Mouse (Mus musculus) hindbrain, embryonic 15.5 days (tissue): ENCODE data around the gene Mrps10. TPM values are rescaled to one million over a fixed set of nuclear protein-coding genes. Genes with fewer than 3 reads are reported as not detected.
"Not testable (repeated sequence)": the region's sequence is repeated elsewhere in the genome, so short reads cannot be mapped to it uniquely, and the experiment has no call there.

ENCODE experiments used
- ATAC-seq: fragments of 200-750 bp; cut with Nextera tagmentation; 2 replicates; pipeline ENCODE4 v1.8.0; 2017; ENCODE audit warnings: low read depth, moderate number of reproducible peaks, moderate TSS enrichment; ENCODE audit not compliant: low FRiP score
- H3K27ac ChIP-seq: fragments of 300-500 bp; sonication (generic); replicated peaks from 2 replicates; pipeline ENCODE4 v1.5.1; 2015; ENCODE audit warnings: mild to moderate bottlenecking, inconsistent platforms
- H3K27me3 ChIP-seq: fragments of 300-500 bp; sonication (generic); 2 replicates; pipeline ENCODE4 v1.6.1; 2015; ENCODE audit warnings: control low read depth, inconsistent platforms
- H3K36me3 ChIP-seq: fragments of 300-500 bp; sonication (generic); 2 replicates; pipeline ENCODE4 v1.6.1; 2015; ENCODE audit warnings: control low read depth, inconsistent platforms
- H3K4me1 ChIP-seq: fragments of 300-500 bp; sonication (generic); replicated peaks from 2 replicates; pipeline ENCODE4 v1.6.1; 2015; ENCODE audit warnings: control low read depth, inconsistent platforms
- H3K4me2 ChIP-seq: fragments of 300-500 bp; sonication (generic); 2 replicates; pipeline ENCODE4 v1.6.1; 2015; ENCODE audit warnings: moderate library complexity, mild to moderate bottlenecking, inconsistent platforms
- H3K4me3 ChIP-seq: fragments of 300-500 bp; sonication (generic); 2 replicates; pipeline ENCODE4 v1.5.1; 2015; ENCODE audit warnings: mild to moderate bottlenecking, inconsistent platforms
- H3K9ac ChIP-seq: fragments of 300-500 bp; sonication (generic); 2 replicates; pipeline ENCODE4 v1.6.1; 2015; ENCODE audit warnings: inconsistent platforms
- H3K9me3 ChIP-seq: fragments of 300-500 bp; sonication (generic); 2 replicates; pipeline ENCODE4 v1.6.1; 2016; ENCODE audit warnings: control low read depth, inconsistent platforms
- WGBS: fragments of 180-500 bp; shearing (Covaris S2); methylation state at CpG from one replicate; pipeline ENCODE4 v1.1.7; 2015; 5-methylcytosine and 5-hydroxymethylcytosine counted together
- polyA plus RNA-seq: library from polyadenylated mRNA; unstranded; fragments of >200 nt; fragmentation: Nextera tagmentation; extraction: Ambion mirVana; gene quantifications from 2 replicates; pipeline ENCODE4 v1.2.1, GENCODE M21; 2015

The Mrps10 gene
- polyA plus RNA-seq, 1 experiment from 2014 or later, result 66.4 TPM

DNA sequence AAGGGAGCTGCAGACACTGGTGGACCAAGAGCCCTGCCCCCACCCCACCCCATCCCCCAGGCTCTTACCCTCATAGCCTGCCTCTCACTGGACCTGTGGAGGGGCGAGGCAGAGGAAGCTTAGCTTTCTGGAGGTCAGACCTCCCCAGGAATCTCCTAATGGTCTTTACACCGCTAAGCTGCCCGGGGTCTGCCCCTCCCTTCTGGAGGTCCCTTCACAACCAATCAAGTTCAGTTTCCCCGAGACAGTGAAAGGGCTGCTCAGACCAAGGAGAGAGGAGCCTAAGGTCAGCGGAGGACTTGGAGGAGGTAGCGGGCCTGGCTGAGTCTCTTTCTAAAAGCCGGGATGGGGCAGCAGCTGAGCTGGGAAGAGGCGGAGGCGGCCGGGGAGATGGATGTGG lies 16.5 kb downstream of the Mrps10 start, which contains the start of gene Guca1b:
Gene Guca1b (plus strand): TSS at position 249 of the 400 bp plus-strand sequence.
- 31% methylated on average over 10 of the region's 10 CpGs for WGBS
- H3K36me3 ChIP-seq, result no peaks in the 10 kb centered on the region
- H3K4me3 ChIP-seq, result no peak within 1 kb of the TSS
- no peaks in the 10 kb centered on the region for H3K4me1 ChIP-seq
- no peak within 1 kb of the TSS for H3K27ac ChIP-seq
- H3K9ac ChIP-seq, result no peak within 1 kb of the TSS
- H3K27me3 ChIP-seq, result no peaks in the 10 kb centered on the region
- no peak for ATAC-seq
- no peak within 1 kb of the TSS for H3K4me2 ChIP-seq
- no peaks in the 10 kb centered on the region for H3K9me3 ChIP-seq

GRCm38 (mm10) chr17:47386649-47387048 lies 18.0 kb downstream of the Mrps10 start:
- no peaks in the 10 kb centered on the region for H3K36me3 ChIP-seq
- no peaks in the 10 kb centered on the region for H3K27me3 ChIP-seq
- no peak for ATAC-seq
- H3K9me3 ChIP-seq, result no peaks in the 10 kb centered on the region
- WGBS, result 66% methylated on average over 4 of the region's 4 CpGs
- H3K4me2 ChIP-seq, result no peak overlapping the region
- H3K4me1 ChIP-seq, result no peaks in the 10 kb centered on the region
- no peak overlapping the region for H3K4me3 ChIP-seq
- no peak overlapping the region for H3K27ac ChIP-seq
- no peak overlapping the region for H3K9ac ChIP-seq

GRCm38 (mm10) chr17:47394223-47394869 lies 25.7 kb downstream of the Mrps10 start:
- H3K36me3 ChIP-seq, result no peaks in the 10 kb centered on the region
- H3K9ac ChIP-seq, result no peak overlapping the region
- peaks cover 13% of the 10 kb centered on the region for H3K4me1 ChIP-seq
- H3K9me3 ChIP-seq, result no peaks in the 10 kb centered on the region
- peak overlapping the region; percentile 51 for H3K4me2 ChIP-seq
- H3K27me3 ChIP-seq, result peaks cover 12% of the 10 kb centered on the region
- ATAC-seq, result no peak
- peak overlapping the region; percentile 14; the same call in 1 of the 2 replicates for H3K4me3 ChIP-seq
- H3K27ac ChIP-seq, result no peak overlapping the region
- 19% methylated on average over 24 of the region's 24 CpGs for WGBS

DNA sequence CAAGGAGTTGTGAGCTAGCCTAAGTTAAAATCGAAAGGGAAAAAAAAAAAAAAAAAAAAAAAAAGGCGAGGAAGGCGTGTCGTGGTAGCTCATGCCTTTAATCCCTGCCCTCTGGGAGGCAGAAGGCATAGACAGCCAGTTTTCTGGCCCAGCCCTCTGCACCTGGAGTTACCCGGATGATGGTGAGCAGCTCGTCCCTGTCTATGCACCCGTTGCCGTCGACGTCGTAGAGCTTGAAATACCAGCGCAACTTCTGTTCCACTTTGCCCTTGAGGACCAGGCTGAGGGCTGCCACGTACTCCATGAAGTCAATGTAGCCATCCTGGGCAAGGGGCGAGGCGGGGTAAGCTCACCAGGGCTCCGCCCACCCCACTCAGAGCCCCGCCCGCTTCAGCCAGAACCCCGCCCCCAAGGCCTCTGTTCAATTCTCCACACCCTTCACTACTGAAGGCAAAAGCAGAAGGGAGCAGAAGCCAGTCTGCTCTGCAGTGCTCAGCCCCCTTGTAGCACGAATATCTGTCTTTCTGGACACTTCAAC lies 26.8 kb downstream of the Mrps10 start:
- no peak overlapping the region for H3K27ac ChIP-seq
- H3K9me3 ChIP-seq, result no peaks in the 10 kb centered on the region
- H3K36me3 ChIP-seq, result no peaks in the 10 kb centered on the region
- H3K9ac ChIP-seq, result no peak overlapping the region
- peaks cover 12% of the 10 kb centered on the region for H3K27me3 ChIP-seq
- WGBS, result 6% methylated on average over 19 of the region's 20 CpGs
- H3K4me3 ChIP-seq, result peak overlapping the region; percentile 25
- ATAC-seq, result peak; percentile 48; the same call in 1 of the 2 replicates
- peak overlapping the region; percentile 51 for H3K4me2 ChIP-seq
- H3K4me1 ChIP-seq, result peaks cover 13% of the 10 kb centered on the region

DNA sequence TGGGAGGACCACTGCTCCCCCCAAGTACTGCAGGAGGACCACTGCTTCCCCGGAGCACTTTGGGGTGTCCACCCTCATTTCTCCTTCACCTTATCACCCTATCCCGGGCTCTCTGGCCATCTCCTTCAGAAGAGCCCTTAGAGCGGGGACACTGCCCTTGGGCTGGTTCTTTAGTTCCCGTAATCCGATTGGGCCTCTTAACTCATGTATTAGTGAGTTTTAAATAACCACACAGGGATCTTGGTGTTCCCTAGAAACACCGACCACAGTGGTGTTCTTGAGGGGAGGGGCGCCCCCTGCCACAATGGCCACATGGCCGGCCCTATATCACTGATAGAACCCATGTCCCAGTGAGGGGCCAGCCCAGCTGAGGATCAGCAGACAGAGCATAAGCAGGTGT lies 30.4 kb downstream of the Mrps10 start:
- no peak overlapping the region for H3K9ac ChIP-seq

GRCm38 (mm10) chr17:47400451-47400850 lies 31.8 kb downstream of the Mrps10 start, which contains the start of gene Guca1a:
Gene Guca1a (minus strand): TSS chr17:47400584.
- Histone ChIP-seq H3K9me3 (no peaks in the 10 kb centered on the region), H3K4me3 (no peak within 1 kb of the TSS), H3K4me1 (0 out of 2 replicates have a peak, but pooled peaks cover under 1% of the 10 kb centered on the region), H3K27ac (no peak within 1 kb of the TSS), H3K36me3 (no peaks in the 10 kb centered on the region), H3K4me2 (no peak within 1 kb of the TSS), H3K9ac (no peak within 1 kb of the TSS), H3K27me3 (no peaks in the 10 kb centered on the region)
- WGBS, result 56% methylated on average over 10 of the region's 10 CpGs
- ATAC-seq, result no peak

More for the DNA sequence above, 30.4 kb downstream of the Mrps10 start:
- Histone ChIP-seq H3K4me1 (peaks cover 13% of the 10 kb centered on the region), H3K27me3 (peaks cover 11% of the 10 kb centered on the region), H3K36me3 (no peaks in the 10 kb centered on the region), H3K27ac (no peak overlapping the region), H3K4me3 (no peak overlapping the region), H3K9me3 (no peaks in the 10 kb centered on the region), H3K4me2 (no peak overlapping the region)
- ATAC-seq, result no peak
- 92% methylated on average over 8 of the region's 8 CpGs for WGBS

GRCm38 (mm10) chr17:47407717-47408557 lies 39.2 kb downstream of the Mrps10 start:
- no peaks in the 10 kb centered on the region for H3K36me3 ChIP-seq
- no peak for ATAC-seq
- no peak overlapping the region for H3K27ac ChIP-seq
- no peak overlapping the region for H3K4me3 ChIP-seq
- H3K4me1 ChIP-seq, result peaks cover 6% of the 10 kb centered on the region; the same call in 1 of the 2 replicates
- H3K9me3 ChIP-seq, result no peaks in the 10 kb centered on the region
- peaks cover 26% of the 10 kb centered on the region for H3K27me3 ChIP-seq
- WGBS, result 69% methylated on average over 10 of the region's 10 CpGs
- no peak overlapping the region for H3K9ac ChIP-seq
- no peak overlapping the region for H3K4me2 ChIP-seq

DNA sequence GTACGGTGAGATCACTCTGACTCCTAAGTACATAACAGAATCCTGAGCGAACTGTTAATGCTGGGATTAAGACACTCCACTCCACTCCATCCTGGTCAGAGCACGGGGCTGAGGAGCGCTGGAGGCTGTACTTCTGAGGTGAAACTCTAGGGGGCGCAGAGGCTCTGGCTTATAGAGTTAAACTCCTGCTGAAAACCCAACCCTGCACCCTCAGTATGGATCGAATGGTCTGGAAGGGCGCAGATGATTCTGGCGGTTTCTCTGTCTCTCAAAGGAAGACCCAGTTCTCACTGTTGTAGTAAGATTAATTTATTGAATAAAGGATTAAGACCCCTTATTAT lies 39.8 kb downstream of the Mrps10 start:
- ATAC-seq, result no peak
- peaks cover 32% of the 10 kb centered on the region for H3K27me3 ChIP-seq
- 22% methylated on average over 8 of the region's 8 CpGs for WGBS

GRCm38 (mm10) chr17:47409897-47410861 lies 41.5 kb downstream of the Mrps10 start:
- not testable (repeated sequence) for H3K9me3 ChIP-seq, H3K27ac ChIP-seq, H3K4me1 ChIP-seq, H3K36me3 ChIP-seq
- Histone ChIP-seq H3K9ac (peak overlapping the region; percentile 36; the same call in 1 of the 2 replicates), H3K27me3 (peaks cover 32% of the 10 kb centered on the region), H3K4me3 (peak overlapping the region; percentile 41), H3K4me2 (peak overlapping the region; percentile 68)
- ATAC-seq, result peak; percentile 66
- 3% methylated on average over 74 of the region's 74 CpGs for WGBS

More for the DNA sequence above, 39.8 kb downstream of the Mrps10 start:
- Histone ChIP-seq H3K4me3 (no peak overlapping the region), H3K27ac (no peak overlapping the region), H3K9ac (no peak overlapping the region), H3K9me3 (no peaks in the 10 kb centered on the region), H3K36me3 (no peaks in the 10 kb centered on the region), H3K4me2 (no peak overlapping the region), H3K4me1 (peaks cover 6% of the 10 kb centered on the region; the same call in 1 of the 2 replicates)

DNA sequence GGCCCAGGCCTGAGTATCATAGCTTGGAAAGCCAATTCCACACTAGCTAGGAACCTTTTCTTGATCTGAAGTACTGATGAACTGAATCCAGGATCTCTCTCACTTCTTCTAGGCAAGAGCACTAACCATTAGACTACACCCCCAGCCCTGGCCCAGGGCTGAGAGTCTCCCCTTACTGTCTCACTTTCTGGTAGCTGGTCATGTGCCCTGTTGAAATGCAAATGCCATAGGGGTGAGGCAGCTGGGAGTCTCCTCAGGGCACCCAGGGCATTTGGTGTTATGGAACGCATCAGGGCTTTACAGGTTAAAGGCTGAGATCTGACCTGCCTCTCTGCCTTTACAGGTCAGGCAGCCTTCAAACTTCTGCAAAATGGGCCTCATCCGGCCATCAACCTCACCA lies 51.5 kb downstream of the Mrps10 start:
- no peak for ATAC-seq
- H3K27ac ChIP-seq, result no peak overlapping the region
- WGBS, result 77% methylated on average over 2 of the region's 2 CpGs
- H3K4me3 ChIP-seq, result no peak overlapping the region
- no peaks in the 10 kb centered on the region for H3K4me1 ChIP-seq
- H3K36me3 ChIP-seq, result no peaks in the 10 kb centered on the region
- H3K9me3 ChIP-seq, result no peaks in the 10 kb centered on the region
- H3K9ac ChIP-seq, result no peak overlapping the region
- H3K4me2 ChIP-seq, result no peak overlapping the region
- H3K27me3 ChIP-seq, result no peaks in the 10 kb centered on the region

DNA sequence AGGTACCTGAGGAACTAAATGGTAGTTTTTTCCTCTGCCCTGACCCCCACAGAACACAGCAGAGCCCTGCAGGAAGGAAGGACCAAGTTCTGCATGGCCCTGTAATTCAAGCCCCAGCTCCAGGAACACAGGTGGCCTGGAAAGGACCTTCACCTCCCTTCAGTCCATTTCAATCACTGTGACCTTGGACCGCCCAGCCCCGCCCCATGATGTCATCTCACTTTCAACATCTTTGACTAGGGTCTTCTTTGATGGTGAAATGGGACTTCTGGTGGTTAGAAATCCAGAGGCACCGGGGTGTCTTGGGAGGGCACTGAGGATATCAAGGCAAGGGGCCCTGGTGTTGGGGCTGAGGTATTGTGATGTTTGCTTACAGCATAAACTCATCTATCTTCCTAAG lies 52.9 kb downstream of the Mrps10 start:
- no peak overlapping the region for H3K27ac ChIP-seq
- H3K4me2 ChIP-seq, result no peak overlapping the region
- H3K4me3 ChIP-seq, result no peak overlapping the region
- WGBS, result 94% methylated on average over 3 of the region's 3 CpGs
- ATAC-seq, result no peak
- no peak overlapping the region for H3K9ac ChIP-seq
- H3K27me3 ChIP-seq, result no peaks in the 10 kb centered on the region
- no peaks in the 10 kb centered on the region for H3K4me1 ChIP-seq
- H3K36me3 ChIP-seq, result no peaks in the 10 kb centered on the region
- no peaks in the 10 kb centered on the region for H3K9me3 ChIP-seq
